Mouse (Mus musculus): ENCODE data around the gene Cyp2c50.

DNA sequence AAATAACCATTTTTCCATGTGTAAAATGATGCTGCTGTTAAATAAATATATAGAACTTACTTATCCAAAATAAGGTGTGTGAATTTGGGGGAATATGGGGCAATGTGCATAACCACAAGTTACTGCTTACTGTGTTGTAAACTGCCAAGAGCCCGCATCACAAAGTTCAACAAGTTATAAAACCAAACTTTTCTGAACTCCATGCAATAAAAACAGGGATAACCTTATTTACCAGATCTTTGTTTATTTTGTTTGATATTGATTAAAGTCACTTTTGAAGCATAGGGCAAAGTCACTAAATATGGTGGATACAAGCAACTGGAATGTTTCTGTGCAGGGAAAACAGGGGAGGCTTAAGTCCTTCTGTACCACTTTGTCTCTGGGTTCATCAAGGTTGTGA is 1.1 kb upstream of the Cyp2c50 start:
- TF ChIP-seq CEBPB (IDR thresholded peaks at IDR 0.05; ENCODE audit: insufficient read depth, poor library complexity, severe bottlenecking) = no peak
- TF ChIP-seq POLR2A (IDR thresholded peaks at IDR 0.05; ENCODE audit: insufficient read length, low read depth) = no peak
- TF ChIP-seq USF1 (IDR thresholded peaks at IDR 0.05; ENCODE audit: low read depth) = no peak
- no peak for TF ChIP-seq TCF12 (IDR thresholded peaks at IDR 0.05; ENCODE audit: insufficient read depth, poor library complexity, severe bottlenecking)
- no peak for TF ChIP-seq MYOD1 (IDR thresholded peaks at IDR 0.05; ENCODE audit: control insufficient read depth in 1 of 3, insufficient read length in 2 of 3, low read depth in 2 of 3)
- TF ChIP-seq MYOG (IDR thresholded peaks at IDR 0.05; ENCODE audit: control insufficient read depth in 1 of 3, insufficient read depth in 1 of 3, insufficient read length in 2 of 3, low read depth in 2 of 3) = no peak
- no peak for TF ChIP-seq POLR2AphosphoS2 (IDR thresholded peaks at IDR 0.05; ENCODE audit: insufficient read length, low read depth)
- TF ChIP-seq E2F4 (IDR thresholded peaks at IDR 0.05; ENCODE audit: insufficient read depth) = no peak
- TF ChIP-seq MAX (IDR thresholded peaks at IDR 0.05; ENCODE audit: low read depth) = no peak
- TF ChIP-seq TCF3 (IDR thresholded peaks at IDR 0.05; ENCODE audit: insufficient read length, low read depth) = no peak
- no peak for TF ChIP-seq SRF (IDR thresholded peaks at IDR 0.05; ENCODE audit: control insufficient read depth, insufficient read length, low read depth)
